Comparison of ENCODE assay signal across 20 mouse cellular contexts in the genomic region with DNA sequence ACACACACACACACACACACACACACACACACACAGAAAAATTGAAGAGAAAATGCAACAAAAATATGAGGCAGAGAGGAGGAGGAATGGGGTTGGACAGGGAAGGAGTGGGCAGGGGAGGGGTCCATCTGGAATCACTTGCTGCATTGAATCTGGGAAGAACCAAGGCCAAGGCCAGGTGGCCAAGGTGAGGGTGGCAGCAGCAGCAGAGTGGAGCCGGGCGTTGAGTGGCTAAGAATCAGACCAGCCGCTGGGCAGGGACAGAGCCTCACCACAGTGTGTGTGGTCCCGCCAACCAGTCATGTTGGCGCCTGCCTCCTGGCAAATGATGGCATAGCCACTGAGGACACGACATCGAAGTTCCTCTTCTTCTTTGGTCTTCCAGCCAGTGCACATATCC.
"Had no signal": no experiment of that assay in that cellular context is flagged by ENCODE, and none has a peak within 500 bp of the region (broad histone marks: within the 10 kb centered on the region; RNA-seq: fewer than 3 reads in every experiment).

No protein-coding gene starts in this region.

- H3K36me3 ChIP-seq: lung, embryonic 15.5 days; midbrain, embryonic 10.5 days; midbrain, embryonic 12.5 days; neural tube, embryonic 13.5 days; neural tube, embryonic 15.5 days had no signal

- H3K27me3 ChIP-seq: lung, embryonic 15.5 days; midbrain, embryonic 12.5 days; neural tube, embryonic 13.5 days; neural tube, embryonic 15.5 days had no signal

- H3K4me3 ChIP-seq: lung, embryonic 15.5 days; midbrain, embryonic 10.5 days; midbrain, embryonic 12.5 days; myocyte; neural tube, embryonic 13.5 days; neural tube, embryonic 15.5 days had no signal

- H3K9me3 ChIP-seq: lung, embryonic 15.5 days; midbrain, embryonic 10.5 days; midbrain, embryonic 12.5 days; neural tube, embryonic 13.5 days; neural tube, embryonic 15.5 days had no signal

- ATAC-seq: liver, postnatal 0 days; midbrain, embryonic 16.5 days had no signal

- DNase-seq: liver, postnatal 0 days; lung, adult 2 months; lung, postnatal 10 days; lung, postnatal 4 days; midbrain, embryonic 14.5 days; retina, postnatal 1 day; right cerebral cortex, adult 18-20 months; right cerebral cortex, postnatal 25 days; right cerebral cortex, postnatal 4 days; spleen, adult 18-20 months; thymus, adult 18-20 months; thymus, postnatal 14 days; thymus, postnatal 36 days had no signal

- H3K4me1 ChIP-seq: midbrain, embryonic 12.5 days; neural tube, embryonic 13.5 days; neural tube, embryonic 15.5 days had no signal
